Mouse (Mus musculus) retina, embryonic 14.5 days (tissue): Measurements from ENCODE around the gene Usb1.

ENCODE experiments used
- DNase-seq: peaks from one replicate; pipeline ENCODE4 v3.0.0-alpha.2; 2015; ENCODE audit warnings: low spot score

Usb1 gene

DNA sequence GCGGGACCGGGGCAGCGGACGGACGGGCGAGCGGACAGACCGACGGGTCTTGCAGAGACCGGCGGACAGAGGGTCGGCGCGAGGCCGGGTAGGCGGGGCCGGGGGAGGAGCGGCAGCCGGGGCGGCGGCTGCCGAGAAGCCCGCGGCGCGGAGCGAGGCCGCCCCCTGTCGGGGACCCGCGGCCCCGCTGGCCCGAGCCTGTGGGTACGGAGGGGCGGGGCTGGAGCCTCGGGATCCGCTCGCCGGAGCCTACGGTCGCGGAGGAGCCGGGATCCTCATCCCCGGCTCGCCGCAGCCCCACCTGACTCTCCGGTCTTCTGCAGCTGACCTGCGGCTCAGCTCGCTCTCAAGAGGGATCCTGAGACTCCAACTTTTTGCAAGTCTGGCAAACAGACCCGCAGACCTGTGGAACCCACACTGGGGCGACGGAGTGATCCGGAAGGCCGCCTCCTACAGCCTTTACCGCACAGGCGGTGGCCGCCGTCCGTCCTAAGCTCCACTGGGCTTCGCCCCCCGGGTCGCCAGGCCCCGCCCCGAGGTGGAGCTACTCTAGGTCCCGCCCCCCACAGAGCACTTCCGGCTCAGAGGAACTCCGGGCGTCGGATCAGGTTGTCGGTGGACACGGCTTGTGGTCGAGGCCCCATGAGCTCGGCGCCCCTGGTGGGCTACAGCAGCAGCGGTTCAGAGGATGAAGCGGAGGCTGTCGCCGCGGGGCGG is at the start of gene Usb1, which contains the start of gene Zfp319:
TSS of gene Usb1 (plus strand) at position 565 of the 717 bp plus-strand sequence.
TSS of gene Zfp319 (minus strand) at position 231 of the 717 bp plus-strand sequence.
- peak; percentile 96 for DNase-seq

DNA sequence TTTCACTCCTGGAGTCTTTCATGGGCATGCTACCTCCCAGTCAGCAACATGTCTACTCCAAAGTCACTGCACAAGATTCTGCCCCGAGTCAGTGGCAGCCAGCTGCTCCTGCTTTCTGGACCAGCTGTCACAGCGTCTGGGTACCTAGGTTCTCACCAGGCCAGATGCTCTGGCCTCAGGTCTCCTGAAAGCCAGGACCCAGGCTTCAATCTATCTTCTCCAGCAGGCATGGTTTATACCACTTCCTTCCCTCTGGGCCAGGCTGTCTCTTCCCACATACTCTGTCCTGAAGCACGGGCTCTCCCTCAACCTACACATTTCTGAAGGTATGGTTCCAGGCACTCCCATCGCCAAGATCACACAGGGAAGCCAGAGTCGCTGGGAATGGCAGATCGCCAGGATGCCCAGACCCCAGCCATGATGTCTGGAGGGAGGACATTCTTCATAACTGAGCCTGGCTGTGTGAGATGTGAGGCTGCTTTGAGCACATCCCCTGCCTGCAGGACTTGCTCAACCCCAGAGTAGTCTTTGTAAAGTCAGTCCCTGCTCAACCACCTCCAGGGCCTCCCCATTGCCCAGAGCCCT is 42.9 kb upstream of the Usb1 start:
- DNase-seq = no peak

DNA sequence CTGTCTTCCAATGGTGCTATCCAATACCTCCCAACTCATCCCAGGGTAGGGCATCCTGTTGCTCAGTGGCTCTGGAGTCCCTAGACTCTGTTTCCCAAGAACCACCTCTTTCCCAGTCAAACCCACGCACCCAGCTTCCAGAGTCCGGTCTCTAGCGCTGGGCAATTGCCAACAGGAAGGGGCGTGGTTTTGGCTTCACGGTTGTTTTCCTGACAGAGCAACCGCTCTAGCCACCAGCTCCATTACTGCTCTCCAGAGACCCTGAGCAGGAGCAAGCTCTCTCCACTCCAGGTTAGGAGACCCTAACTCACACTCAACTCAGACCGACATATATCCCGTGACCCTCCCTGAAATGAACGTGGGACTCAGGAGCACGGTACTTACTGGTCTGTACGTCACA is 38.9 kb upstream of the Usb1 start:
- no peak for DNase-seq

DNA sequence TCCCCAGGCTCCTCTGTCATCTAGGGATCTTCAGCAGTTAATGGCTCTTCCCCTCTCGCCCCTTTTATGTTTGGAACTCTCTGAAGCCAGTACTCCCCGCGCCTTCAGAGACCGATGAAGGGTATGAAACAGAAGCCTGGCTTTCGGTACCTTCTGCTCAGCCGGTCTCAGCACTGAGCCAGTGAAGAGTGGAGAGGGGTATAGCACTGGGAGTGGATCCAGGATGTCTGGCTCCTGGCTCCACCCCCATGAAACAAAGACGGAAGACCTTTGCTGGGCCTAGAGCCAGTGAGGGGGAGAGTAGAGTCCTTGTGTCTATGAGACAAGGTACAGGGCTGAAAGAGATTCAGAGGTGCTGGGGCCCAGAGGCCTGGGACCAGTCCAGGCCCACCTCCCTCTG is 38.2 kb upstream of the Usb1 start:
- no peak for DNase-seq

DNA sequence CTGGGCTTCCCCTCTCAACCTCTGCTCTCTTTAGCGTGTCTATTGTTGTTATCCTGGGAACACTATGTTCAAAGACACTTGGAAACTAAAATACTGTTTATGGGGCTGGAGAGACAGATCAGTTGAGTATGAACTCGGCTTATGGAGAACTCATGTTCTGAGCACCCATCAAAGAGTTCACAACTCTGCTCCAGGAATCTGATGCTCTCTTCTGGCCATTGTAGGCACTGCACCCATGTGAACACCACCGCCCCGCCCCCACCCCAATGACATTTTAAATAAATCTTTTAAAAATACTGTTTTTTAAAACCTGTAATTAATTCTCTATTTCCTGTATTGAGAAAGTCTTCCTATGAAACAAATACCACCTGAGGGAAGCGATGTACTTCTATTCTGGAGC is 29.7 kb upstream of the Usb1 start:
- peak; percentile 64 for DNase-seq

DNA sequence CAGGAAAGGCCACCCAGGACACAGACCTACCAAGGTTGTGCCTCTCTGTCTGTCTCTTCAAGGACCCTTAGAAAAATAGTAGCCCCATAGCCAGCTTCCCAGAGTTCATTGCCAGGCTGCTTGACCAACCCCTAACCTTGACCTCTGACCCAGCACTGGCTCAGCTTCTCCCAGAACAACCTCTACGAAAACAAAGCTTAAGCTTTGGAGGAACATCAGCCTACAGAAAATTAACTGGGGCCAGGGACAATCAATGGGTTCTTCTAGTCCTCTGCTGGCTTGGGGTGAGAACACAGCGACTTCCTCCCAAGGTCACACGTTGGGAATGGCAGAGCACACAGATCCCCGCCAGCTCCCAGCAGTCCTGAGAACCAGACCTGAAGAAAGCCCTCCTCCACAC is 26.6 kb upstream of the Usb1 start:
- no peak for DNase-seq

DNA sequence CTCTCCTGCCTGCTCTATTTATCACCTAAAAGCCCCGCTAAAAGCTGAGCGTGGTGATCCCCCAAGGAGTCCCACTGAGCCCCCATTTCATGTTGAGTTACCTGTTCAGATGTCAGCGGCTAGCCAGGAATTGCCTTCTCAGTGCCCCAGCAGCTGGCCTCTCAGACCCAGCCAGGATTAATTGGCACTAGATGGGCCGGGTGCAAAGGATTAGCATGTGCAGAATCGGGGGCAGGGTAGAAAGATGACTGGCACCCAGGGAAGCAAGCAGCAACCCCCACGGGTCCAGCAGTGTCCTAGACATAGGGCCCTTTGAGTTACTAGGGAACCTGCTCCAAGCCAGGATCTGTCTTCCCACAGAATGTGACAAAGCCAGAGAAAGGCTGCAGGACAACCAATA is 25.7 kb upstream of the Usb1 start, which contains the start of gene Cngb1:
TSS of gene Cngb1 (minus strand) at position 155 of the 400 bp plus-strand sequence.
- DNase-seq = no peak

DNA sequence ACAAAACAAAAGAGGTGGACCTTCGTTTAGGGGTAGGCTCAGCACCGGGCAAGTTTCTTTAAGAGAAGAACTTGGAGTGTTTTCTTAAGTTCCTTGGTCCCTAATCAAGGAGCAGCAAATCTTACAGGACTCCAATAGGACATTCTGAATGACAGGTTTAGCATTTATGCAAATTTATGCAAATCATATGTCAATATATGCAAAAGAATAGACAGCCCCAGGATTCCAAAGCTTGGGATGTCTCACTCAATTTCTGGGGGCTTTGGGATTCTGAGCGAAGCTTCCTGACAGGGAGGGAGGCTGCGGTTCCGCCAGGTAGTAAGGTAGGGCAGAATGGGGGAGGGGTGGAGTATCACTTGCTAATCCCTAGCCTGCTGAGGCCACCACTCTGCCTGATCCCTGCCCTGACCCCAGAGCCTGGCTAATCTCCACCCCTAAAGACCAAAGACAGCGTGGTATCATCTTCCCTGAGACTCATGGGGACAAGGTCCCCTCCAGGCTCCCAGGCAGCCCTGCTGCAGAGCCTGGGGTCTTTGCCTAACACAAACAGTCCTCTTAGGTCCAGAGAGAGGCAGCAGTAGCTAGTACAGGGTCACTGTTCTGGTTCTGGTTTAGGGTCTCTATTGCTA is 21.6 kb upstream of the Usb1 start, which contains the start of gene Tepp:
TSS of gene Tepp (plus strand) at position 225 of the 629 bp plus-strand sequence.
- peak; percentile 19 for DNase-seq

DNA sequence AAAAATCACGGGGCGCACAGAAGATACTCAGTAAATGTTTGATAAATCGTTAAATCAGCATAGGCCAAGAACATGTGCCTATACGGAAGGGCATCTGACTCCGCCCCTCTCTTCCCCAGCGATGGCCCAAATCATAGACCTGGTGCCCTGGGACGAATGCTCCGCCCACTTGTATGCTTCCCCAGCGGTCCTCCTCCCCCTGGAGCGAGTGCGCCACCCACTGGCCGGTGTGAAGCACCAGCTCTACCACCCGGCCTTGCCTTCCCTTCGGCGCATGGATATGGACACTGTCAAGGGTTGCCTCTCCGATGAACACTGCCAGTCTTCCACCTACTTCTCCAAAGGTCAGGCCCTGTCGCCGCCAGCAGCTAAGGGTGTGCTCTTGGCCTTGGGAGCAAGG is 19.2 kb upstream of the Usb1 start:
- DNase-seq = no peak

DNA sequence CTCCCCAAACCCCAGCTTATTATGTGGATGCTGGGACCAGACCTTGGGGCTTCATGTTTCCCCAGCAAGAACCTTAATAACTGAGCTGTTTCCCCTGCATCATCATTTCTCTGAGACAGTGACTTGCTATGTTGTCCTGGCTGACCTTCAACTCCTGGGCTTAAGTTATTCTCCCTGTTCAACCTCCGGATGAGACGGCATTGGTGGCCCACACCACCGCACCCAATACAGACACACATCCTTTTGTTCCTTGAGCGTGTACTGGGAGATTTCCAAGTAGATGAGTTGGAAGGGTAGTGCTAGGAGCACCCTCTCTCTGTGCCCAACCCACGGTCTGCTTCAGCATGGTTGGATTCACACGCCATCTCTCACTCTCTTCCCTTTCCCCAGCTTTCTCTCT is 18.2 kb upstream of the Usb1 start:
- no peak for DNase-seq

DNA sequence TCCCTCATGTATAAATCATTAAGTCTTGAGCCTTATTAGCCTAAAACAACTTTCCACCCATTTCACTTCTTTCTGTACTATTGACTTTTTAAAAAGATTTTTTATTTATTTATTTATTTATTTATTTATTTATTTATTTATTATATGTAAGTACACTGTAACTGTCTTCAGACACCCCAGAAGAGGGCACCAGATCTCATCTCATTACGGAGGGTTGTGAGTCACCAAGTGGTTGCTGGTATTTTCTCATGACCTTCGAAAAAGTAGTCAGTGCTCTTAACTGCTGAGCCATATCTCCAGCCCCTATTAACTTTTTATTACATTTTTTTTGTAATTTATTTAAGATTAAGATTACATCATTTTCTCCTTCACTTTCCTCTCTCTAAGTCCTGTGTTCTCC is 17.4 kb upstream of the Usb1 start:
- no peak for DNase-seq

DNA sequence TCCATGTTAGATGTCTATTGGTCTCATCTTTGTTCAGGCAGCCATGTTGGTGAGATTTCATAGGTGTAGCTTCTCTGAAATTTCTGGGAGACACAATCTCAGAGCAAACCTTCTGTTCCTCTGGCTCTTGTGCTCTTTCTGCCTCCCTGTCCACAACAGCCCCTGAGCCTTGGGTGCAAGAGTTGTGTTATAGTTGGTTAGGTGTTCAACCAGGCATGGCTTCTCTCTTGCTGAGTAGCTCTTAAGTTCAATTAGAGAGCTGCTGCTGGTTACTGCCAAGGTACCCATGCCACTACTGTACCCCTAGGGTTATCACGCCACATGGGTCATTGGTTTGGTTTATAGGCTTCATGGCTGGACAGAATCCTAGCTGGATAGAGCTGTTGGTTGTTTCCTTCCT is 16.7 kb upstream of the Usb1 start:
- DNase-seq = no peak

DNA sequence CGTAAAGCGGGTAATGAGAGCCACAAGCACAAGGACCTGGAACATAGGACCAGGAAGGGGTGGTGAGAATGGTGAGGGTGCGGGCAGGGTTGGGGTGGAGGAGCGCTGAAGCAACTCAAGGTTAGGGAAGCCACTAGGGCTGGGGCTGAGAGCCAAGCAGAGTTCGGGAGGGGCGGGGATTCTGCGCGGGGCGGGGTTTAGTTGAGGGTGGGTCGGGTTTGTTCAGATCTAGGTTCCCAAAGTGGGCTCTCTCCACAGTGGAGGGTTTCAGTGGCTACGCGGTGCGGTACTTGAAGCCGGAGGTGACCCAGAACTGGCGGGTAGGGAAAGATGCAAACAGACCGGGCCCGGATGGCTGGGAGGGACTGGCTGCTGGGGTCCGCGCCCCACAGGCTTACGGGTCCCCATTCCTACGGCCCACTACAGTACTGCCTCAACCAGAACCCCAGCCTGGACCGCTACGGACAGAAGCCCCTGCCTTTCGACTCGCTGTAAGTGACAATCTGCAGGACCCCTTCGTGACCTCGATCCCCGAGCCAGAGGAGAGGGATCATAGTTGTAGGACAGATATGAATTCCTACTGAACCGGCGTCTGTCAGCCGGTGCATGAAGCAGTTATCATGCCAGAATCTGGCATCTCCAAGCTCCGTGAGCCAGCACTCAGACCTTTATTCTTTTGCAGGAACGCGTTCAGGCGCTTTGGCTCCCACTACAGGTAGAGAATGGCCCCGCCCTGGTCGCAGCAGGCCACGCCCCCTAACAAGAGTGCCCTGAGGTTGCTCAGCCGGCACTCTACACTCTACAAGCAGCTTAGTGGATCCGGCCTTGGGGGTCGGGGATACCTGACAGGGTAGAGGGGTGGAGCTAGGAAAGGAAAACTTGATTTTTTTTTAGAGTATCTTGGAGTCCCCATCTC is 11.6 kb upstream of the Usb1 start:
- peak; percentile 68 for DNase-seq

DNA sequence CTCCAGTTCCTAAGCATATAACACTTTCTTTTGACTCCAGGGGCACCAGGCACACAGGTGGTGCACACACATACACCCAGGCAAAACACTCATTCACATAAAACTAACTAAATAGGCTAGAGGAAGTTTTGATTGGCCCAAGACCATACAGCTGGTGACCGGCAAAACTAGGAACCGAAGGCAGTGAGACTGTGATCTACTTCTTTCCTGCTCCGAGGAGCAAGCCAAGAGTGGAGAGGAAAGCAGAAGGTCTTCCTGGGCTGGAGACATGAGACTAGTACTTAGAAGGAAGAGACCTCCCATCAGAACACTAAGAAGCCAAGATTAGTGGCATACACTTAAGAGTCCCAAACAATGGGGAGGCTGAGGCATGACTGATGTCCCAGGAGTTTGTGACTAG is 8.9 kb upstream of the Usb1 start:
- no peak for DNase-seq

DNA sequence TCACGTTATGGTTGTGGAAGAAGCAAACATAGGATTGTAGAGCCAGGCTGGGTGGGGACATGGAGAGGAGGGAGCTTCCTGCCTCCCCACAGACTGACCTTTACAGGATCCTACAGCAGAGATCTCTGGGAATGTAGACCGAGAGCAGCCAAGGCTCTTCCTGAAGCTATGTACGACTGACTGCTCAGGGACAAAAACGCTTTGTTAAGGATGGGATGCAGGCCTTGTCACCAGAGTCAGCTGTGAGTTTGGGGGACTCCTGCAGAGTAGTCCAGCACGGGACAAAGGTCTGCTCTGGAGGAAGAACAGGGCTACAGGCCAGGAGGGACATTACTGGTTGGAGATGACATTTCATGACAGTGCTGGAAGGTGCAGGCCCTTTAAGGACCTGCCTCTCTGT is 7.4 kb upstream of the Usb1 start:
- DNase-seq = no peak

DNA sequence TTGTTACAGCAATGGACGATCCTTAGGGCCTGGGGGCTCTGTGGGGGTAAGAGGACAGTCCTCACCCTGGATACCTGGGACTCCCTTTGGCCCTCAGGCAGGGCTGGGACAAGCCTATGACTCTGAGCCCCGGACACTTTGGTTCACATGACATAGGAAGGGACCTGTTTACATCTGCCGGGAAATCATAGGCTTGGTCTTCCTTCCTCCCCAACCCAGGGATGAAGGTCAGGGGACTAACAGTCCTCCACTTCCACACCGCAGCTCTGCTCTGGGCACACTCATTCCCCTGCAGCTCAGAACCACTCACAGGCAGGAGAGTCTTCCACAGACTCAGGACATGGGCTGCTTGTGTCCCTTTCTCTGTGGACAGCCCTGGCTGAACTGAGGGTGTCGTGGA is 5.3 kb upstream of the Usb1 start:
- no peak for DNase-seq

DNA sequence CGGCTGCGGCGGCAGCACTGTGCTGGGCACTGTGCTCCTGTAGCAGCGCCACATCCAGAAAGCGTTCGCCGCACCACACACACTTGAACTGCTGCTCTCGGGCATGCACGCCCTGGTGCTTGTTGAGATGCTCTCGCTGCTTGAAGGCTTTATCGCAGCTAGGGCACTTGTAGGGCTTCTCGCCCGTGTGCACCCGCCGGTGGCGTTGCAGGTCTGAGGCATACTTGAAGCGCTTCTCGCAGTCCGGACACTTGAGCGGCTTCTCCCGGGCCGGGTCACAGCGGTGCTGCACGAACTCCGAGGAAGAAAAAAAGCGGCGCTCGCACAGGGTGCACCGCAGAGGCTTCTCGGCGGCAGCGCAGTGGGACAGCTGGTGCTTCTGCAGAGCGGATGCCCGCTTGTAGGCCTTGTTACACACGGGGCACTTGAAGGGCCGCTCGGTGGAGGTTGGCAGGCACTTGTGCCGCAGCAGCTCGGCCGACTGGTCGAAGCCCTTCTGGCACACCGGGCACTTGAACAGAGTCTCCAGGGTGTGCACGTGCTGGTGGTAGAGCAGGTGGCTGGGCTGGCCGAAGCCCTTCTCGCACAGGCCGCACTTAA is 4.1 kb upstream of the Usb1 start:
- no peak for DNase-seq

DNA sequence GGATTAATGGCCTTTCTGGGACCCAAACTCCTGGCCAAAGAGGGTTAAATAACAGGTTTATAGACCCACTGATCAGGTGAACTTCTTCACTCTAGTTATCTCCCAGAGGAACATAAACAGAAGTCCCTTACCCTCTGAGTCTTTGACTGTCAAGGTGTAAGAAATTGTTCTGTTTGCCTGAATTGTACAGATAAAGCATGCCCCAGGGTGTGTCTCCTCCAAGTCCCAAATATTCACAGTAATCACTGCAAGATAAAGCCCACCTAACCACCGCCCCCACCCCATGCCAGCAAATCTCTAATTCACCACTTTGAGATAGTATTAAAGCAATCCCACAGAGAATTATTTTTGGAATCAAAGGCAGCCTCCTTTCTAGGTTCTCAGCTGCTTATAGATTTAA is 1.7 kb upstream of the Usb1 start:
- DNase-seq = no peak

DNA sequence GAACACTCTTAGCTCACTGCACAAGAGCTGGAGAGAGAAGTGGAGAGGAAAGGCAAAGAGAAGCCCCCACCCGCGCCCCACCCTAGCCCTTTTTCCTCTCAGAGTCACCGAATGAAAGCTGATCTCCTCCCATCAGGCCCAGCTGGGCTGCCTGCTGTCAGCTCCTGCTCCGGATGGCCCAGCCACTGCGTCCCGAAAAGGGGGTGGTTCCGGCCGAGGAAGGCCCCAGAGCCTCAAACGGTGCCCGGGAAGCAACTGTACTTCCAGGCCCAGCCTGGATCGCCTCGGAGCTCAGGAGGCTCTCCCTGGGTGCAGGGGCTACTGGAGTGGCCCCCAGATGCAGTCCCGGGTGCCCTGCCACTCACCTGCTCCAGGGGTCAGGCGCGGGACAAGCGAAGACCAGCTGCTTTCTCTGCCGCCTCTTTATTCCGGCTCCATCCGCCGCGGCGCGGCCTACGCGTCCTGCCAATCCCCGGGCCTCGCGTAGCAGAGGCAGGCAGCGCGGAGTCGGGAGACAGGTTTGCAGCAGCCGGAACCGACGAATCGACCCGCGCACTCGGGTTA is 846 bp upstream of the Usb1 start:
- DNase-seq = no peak

DNA sequence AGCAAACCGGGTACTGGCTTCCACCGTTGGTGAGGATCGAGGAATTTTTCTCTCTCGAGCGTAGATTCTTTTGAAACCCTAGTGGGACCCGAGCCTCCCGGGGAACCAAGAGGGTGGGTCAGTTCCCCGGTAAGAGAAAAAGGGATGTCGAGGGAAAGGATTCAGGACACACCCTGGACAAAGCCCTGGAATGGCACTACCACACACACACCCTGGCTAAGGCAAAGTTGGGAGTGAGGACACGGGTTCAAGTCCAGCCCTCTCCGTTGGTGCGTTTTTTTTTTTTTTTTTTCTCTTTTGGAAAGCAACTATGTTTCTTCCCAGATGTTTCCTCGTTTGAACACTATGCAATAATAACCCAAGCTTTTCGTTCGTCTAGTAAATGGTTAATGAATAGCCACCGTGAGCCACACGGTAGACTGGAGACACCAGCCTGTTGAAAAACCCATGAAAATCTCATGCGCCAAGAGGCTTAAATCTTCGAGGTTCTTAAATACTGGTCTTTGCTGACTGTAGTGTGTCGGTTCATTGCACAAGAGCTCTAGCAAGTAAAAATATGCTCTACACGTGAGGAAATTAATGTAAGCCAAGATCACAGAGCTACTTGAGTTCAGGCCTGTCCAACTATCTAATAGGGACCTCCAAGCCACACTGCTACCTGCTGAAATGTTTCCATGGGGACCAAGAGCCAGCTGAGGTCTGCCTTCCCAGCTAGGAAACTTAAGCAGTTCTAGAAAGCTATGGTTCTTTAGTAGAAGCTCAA is 534 bp downstream of the Usb1 start:
- no peak for DNase-seq

DNA sequence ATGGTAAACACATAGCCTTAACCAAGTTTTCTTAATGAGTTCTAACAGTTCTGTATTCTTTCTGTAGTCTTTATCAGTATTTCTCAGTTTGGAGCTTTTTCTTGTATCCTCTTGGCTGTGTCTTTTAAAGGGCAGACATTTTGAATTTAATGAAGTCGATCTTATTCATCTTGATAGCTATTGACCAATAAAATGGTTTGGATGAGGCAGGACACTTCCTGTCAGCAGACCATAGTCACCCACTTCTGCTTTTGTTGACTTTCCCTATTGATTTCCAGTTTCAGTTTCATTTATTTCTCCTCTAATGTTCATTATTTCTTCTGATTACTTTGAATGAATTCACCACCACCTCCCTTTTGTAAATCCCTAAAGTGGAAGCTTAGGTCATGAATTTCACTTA is 3.6 kb downstream of the Usb1 start:
- DNase-seq = no peak
